Mouse (Mus musculus): ENCODE results near the gene Dnaic1.
"Not testable (repeated sequence)": the region's sequence is repeated elsewhere in the genome, so short reads cannot be mapped to it uniquely, and the experiment has no call there.

Dnaic1 gene

GRCm38 (mm10) chr4:41665009-41665675, 95.6 kb downstream of the Dnaic1 start:
- DNase-seq (ENCODE audit: low spot score), result no peak

GRCm38 (mm10) chr4:41666646-41667045, 97.1 kb downstream of the Dnaic1 start:
- DNase-seq (ENCODE audit: low spot score), result no peak

- no peak for DNase-seq (ENCODE audit: low spot score)
These were observed 101.3 kb downstream of the Dnaic1 start for GRCm38 (mm10) chr4:41670836-41671235.

- no peak for DNase-seq (ENCODE audit: low spot score)
These were observed 101.9 kb downstream of the Dnaic1 start for GRCm38 (mm10) chr4:41671500-41671899.

- no peak for DNase-seq (ENCODE audit: low spot score)
These were observed 102.4 kb downstream of the Dnaic1 start for GRCm38 (mm10) chr4:41671963-41672480.

GRCm38 (mm10) chr4:41672522-41672963, 103.0 kb downstream of the Dnaic1 start:
- DNase-seq (ENCODE audit: low spot score), result no peak

- no peak for DNase-seq (ENCODE audit: low spot score)
These were observed 103.6 kb downstream of the Dnaic1 start for GRCm38 (mm10) chr4:41673186-41673585.

- no peak for DNase-seq (ENCODE audit: low spot score)
These were observed 106.9 kb downstream of the Dnaic1 start for GRCm38 (mm10) chr4:41676248-41677005.

- DNase-seq (ENCODE audit: low spot score), result no peak
These were observed 107.5 kb downstream of the Dnaic1 start for GRCm38 (mm10) chr4:41677006-41677629.

- DNase-seq (ENCODE audit: low spot score), result no peak
These were observed 109.3 kb downstream of the Dnaic1 start for GRCm38 (mm10) chr4:41678863-41679262.

GRCm38 (mm10) chr4:41679291-41679690, 109.7 kb downstream of the Dnaic1 start:
- DNase-seq (ENCODE audit: low spot score), result no peak

GRCm38 (mm10) chr4:41681176-41681575, 111.6 kb downstream of the Dnaic1 start:
- DNase-seq (ENCODE audit: low spot score), result no peak

GRCm38 (mm10) chr4:41681947-41682346, 112.4 kb downstream of the Dnaic1 start:
- DNase-seq (ENCODE audit: low spot score), result no peak

GRCm38 (mm10) chr4:41682789-41683188, 113.2 kb downstream of the Dnaic1 start:
- DNase-seq (ENCODE audit: low spot score), result no peak

GRCm38 (mm10) chr4:41683303-41683702, 113.7 kb downstream of the Dnaic1 start:
- DNase-seq (ENCODE audit: low spot score), result not testable (repeated sequence)

GRCm38 (mm10) chr4:41684131-41684930, 114.8 kb downstream of the Dnaic1 start:
- DNase-seq (ENCODE audit: low spot score), result not testable (repeated sequence)

GRCm38 (mm10) chr4:41684931-41685453, 115.4 kb downstream of the Dnaic1 start:
- DNase-seq (ENCODE audit: low spot score), result not testable (repeated sequence)

GRCm38 (mm10) chr4:41685882-41686492, 116.4 kb downstream of the Dnaic1 start:
- not testable (repeated sequence) for DNase-seq (ENCODE audit: low spot score)

All from layer of hippocampus, adult 9-10 months (tissue).